Mouse (Mus musculus) hindbrain, embryonic 10.5 days (tissue): ENCODE results near the gene Acer1. TPM values are rescaled to one million over a fixed set of nuclear protein-coding genes. Genes with fewer than 3 reads are reported as not detected.
A peak's percentile ranks its signal among the peaks of the same experiment; 100 is the strongest.

Source experiments
- DNase-seq: peaks from one replicate; pipeline ENCODE4 v3.0.0-alpha.2; 2017; ENCODE audit warnings: low spot score
- H3K27ac ChIP-seq: fragments of 300-500 bp; sonication (generic); 2 replicates; pipeline ENCODE4 v1.5.1; 2016; ENCODE audit warnings: mild to moderate bottlenecking, moderate library complexity
- H3K27me3 ChIP-seq: fragments of 300-500 bp; sonication (generic); 2 replicates; pipeline ENCODE4 v1.6.1; 2016; ENCODE audit warnings: mild to moderate bottlenecking; ENCODE audit not compliant: poor library complexity, insufficient read depth, severe bottlenecking
- H3K36me3 ChIP-seq: fragments of 300-500 bp; sonication (generic); 2 replicates; pipeline ENCODE4 v1.6.1; 2016; ENCODE audit warnings: mild to moderate bottlenecking, moderate library complexity
- H3K4me1 ChIP-seq: fragments of 300-500 bp; sonication (generic); replicated peaks from 2 replicates; pipeline ENCODE4 v1.6.1; 2016; ENCODE audit warnings: mild to moderate bottlenecking
- H3K4me3 ChIP-seq: fragments of 300-500 bp; sonication (generic); 2 replicates; pipeline ENCODE4 v1.5.1; 2016; ENCODE audit warnings: mild to moderate bottlenecking, moderate library complexity
- H3K9me3 ChIP-seq: fragments of 300-500 bp; sonication (generic); 2 replicates; pipeline ENCODE4 v1.6.1; 2016; ENCODE audit warnings: mild to moderate bottlenecking, moderate library complexity
- WGBS: fragments of 180-500 bp; shearing (Covaris S2); methylation state at CpG from one replicate; pipeline ENCODE4 v1.1.7; 2016; 5-methylcytosine and 5-hydroxymethylcytosine counted together
- polyA plus RNA-seq: library from polyadenylated mRNA; unstranded; fragments of >200 nt; fragmentation: Nextera tagmentation; extraction: Ambion mirVana; gene quantifications from 2 replicates; pipeline ENCODE4 v1.2.1, GENCODE M21; 2016

Acer1 gene
- polyA plus RNA-seq, 1 experiment from 2014 or later: not detected

DNA sequence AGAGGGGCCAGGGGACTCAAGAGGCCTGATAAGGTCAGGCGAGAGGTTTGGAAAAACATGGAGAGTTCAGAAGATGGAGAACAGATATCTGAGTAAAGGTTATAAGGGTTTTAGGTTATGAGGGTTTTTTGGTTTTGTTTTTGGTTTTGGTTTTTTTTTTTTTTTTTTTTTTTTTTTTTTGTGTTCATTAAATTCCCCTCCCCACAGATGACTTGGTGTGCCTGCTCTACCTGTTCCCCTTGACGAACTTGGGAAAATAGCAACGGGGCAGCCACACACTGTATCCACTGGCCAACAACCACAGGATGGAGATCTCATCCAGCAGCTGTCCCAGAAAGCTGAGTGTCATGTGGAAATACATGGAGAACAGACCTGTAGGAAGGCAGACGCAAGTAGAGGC, 23.3 kb downstream of the Acer1 start:
- Histone ChIP-seq H3K4me3 (no peak overlapping the region), H3K36me3 (no peaks in the 10 kb centered on the region), H3K9me3 (no peaks in the 10 kb centered on the region), H3K27me3 (no peaks in the 10 kb centered on the region), H3K4me1 (0 out of 2 replicates have a peak, but pooled peaks cover 2% of the 10 kb centered on the region), H3K27ac (no peak overlapping the region)
- WGBS: 77% methylated on average over 4 of the region's 4 CpGs
- DNase-seq: no peak

DNA sequence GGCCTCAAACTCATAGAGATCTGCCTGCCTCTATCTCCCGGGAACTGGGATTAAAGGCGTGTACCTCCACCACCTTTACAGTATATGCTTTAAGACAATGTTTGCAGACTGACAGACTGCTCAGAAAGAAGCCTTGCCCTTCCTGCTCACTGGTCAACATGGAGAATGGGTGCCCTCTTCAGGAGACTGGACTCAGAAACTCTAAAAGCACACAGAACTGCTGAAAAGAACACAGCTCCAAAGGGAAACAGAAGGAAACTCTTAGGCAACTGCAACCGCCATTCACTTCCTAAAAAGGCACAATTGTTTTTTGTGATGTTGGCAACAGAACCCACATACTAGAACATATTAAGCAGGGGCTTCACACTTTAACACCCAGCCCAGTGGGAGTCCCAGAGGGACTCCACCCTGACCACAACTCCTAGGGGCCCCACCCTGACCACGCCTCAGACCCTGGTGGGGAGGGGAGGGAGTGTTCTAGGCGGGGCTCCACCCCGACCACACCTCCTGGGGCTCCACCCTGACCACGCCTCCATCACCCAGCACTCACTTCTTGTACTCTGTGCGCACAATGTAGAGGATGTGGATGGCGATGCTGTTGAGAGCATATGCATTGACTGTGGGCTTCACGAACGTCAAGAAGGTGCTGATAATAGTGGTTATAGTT, 24.0 kb downstream of the Acer1 start:
- Histone ChIP-seq H3K9me3 (no peaks in the 10 kb centered on the region), H3K4me3 (no peak overlapping the region), H3K36me3 (no peaks in the 10 kb centered on the region), H3K4me1 (0 out of 2 replicates have a peak, but pooled peaks cover 2% of the 10 kb centered on the region), H3K27me3 (no peaks in the 10 kb centered on the region), H3K27ac (no peak overlapping the region)
- no peak for DNase-seq
- WGBS: 33% methylated on average over 11 of the region's 11 CpGs

DNA sequence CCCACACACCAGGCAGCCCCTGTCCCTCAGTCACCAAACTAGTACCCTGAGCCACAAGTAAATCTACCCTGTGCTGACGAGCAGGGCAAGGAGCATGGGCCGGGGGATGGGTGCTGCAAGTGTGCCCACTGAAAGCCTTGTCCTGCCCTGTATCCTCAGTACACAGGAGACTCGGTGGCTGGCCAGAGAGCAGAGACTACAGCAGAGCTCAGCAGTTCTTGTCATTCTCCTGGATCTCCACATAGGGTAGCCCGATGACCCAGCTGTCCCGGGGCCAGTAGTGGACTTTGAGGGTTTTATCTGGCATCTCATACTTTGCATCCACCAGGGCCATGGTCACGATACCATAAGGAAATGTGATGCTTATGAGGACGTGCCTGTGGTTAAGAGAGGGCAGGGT, 27.1 kb downstream of the Acer1 start:
- no peaks in the 10 kb centered on the region for H3K36me3 ChIP-seq
- 0 out of 2 replicates have a peak, but pooled peaks cover 2% of the 10 kb centered on the region for H3K4me1 ChIP-seq
- WGBS: 89% methylated on average over 7 of the region's 7 CpGs
- H3K4me3 ChIP-seq: no peak overlapping the region
- H3K27ac ChIP-seq: no peak overlapping the region
- no peaks in the 10 kb centered on the region for H3K9me3 ChIP-seq
- no peak for DNase-seq
- H3K27me3 ChIP-seq: no peaks in the 10 kb centered on the region

DNA sequence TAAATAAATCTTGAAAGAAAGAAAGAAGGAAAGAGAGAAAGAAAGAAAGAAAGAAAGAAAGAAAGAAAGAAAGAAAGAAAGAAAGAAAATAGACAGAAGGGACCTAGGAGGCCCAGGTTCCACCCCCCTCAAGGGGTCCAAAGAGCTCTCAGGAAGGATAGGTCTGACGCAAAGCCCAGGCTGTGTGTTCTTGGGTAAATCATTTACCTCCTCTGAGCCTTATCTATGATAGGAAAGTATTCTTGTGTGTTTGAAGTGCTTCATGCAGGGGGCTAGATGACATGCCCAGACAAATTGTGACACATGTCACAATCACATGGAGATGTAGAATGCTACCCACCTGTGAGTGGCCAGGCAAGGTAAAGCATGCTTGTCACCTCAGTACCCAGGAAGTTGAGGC, 29.3 kb downstream of the Acer1 start:
- H3K9me3 ChIP-seq: no peaks in the 10 kb centered on the region
- H3K4me3 ChIP-seq: no peak overlapping the region
- no peaks in the 10 kb centered on the region for H3K27me3 ChIP-seq
- H3K27ac ChIP-seq: no peak overlapping the region
- H3K4me1 ChIP-seq: no peaks in the 10 kb centered on the region
- H3K36me3 ChIP-seq: no peaks in the 10 kb centered on the region
- 83% methylated on average over 1 of the region's 1 CpGs for WGBS
- DNase-seq: no peak

DNA sequence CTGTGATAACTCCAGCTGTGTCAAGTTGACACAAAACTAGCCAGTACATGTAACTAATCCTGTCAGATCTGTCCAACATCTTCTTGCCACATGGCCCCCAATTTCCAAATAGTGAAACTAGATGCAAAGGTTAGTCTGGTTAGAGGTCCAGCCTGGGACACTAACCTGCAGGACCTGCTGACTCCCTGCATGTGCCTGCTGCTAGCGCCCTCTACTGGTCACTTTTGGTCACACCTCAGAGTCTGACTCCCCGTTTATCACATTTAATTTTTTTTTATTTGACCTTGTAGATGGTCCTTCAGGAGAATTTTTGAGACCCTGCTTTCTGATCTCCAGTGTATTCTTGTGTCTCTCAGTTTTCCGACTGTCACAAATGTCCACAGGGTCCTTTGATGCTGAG, 31.0 kb downstream of the Acer1 start:
- Histone ChIP-seq H3K27ac (no peak overlapping the region), H3K9me3 (no peaks in the 10 kb centered on the region), H3K36me3 (no peaks in the 10 kb centered on the region), H3K4me1 (no peaks in the 10 kb centered on the region), H3K4me3 (no peak overlapping the region), H3K27me3 (no peaks in the 10 kb centered on the region)
- DNase-seq: peak; percentile 37
- WGBS: 20% methylated on average over 3 of the region's 3 CpGs

DNA sequence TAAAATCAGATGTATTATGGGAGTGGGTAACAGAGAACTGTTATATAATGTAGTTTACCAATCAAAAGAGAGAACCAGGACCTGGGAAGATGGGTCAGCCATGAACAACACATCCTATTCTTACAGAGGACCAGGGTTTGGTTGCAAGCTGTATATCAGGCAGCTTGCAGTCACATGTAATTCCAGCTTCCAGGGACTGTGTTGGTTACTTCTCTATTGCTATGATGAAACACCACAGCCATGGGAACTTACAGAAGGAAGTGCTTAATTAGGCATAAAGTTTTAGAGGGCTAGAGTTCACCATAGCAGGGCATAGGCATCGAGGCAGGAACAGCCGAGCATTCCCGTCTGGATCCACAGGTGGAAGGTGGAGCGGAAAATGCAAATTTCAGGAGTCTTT, 43.2 kb downstream of the Acer1 start:
- no peak overlapping the region for H3K27ac ChIP-seq
- peaks cover 16% of the 10 kb centered on the region; the same call in 1 of the 2 replicates for H3K27me3 ChIP-seq
- no peak for DNase-seq
- peaks cover 3% of the 10 kb centered on the region for H3K36me3 ChIP-seq
- WGBS: 90% methylated on average over 4 of the region's 4 CpGs
- H3K9me3 ChIP-seq: peaks cover 2% of the 10 kb centered on the region; the same call in 1 of the 2 replicates
- H3K4me1 ChIP-seq: peaks cover 15% of the 10 kb centered on the region
- no peak overlapping the region for H3K4me3 ChIP-seq

DNA sequence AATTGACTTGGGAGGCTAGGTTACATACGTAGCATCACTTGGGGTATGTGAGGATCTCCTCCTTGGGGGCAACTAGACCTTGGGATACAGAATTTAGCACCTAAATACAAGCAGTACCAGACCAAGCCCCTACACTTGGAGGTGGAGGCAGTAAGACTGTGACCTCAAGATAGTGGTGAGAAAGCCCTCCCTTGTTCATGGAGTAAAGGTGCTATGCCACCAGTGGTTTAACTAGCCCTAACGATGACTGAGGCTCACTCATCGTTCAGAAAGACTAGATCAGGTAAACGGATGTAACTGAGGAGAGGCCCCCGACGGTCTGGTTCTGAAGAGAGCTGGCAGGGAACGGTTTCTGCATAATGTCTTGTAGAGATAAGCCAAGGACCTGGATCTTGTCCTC, 45.2 kb downstream of the Acer1 start:
- peaks cover 23% of the 10 kb centered on the region for H3K36me3 ChIP-seq
- H3K4me3 ChIP-seq: no peak overlapping the region
- 92% methylated on average over 7 of the region's 7 CpGs for WGBS
- no peak overlapping the region for H3K27ac ChIP-seq
- no peak for DNase-seq
- H3K27me3 ChIP-seq: peaks cover 16% of the 10 kb centered on the region; the same call in 1 of the 2 replicates
- peaks cover 2% of the 10 kb centered on the region; the same call in 1 of the 2 replicates for H3K9me3 ChIP-seq
- H3K4me1 ChIP-seq: peaks cover 34% of the 10 kb centered on the region

DNA sequence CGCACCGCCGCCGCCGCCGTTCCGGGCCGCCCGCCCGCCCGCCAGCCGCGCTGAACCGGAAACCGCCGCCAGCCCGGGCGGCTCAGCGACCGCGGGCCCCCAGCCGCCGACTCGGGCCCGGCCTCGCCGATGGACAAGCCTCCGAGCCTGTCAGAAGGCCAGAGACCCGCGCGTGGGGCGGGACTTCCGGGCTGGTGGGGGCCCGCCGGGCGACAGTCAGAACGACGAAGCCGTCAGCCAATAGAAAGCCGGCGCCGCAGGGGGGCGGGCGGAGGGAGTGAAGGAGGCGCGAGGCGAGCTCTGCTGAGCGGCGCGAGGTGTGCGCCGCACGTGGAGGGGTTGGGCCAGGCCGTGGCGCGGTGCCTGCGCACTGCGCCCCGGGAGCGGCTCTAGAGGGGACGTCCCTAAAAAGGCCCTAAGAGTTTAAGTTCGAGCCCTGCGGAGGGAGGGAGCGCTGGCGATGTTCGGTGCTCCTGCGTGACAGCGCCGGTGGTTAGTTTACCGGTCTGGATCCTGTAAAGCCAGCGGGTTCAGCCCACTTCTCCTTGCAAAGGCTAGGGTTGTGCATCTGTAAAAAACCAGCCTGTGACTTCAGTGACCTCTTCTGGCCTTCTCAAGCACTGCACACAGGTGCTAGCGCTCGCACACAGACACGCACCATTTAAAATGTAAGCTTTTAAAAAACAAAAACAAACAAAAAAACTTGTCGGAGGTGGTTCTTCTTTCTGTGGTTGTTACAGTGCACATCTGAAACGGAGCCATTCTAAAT, 46.4 kb downstream of the Acer1 start, which contains the start of gene Mllt1:
Gene Mllt1, minus strand, starts transcription at position 53 of the 769 bp plus-strand sequence.
- H3K4me1 ChIP-seq: peaks cover 36% of the 10 kb centered on the region
- 4% methylated on average over 76 of the region's 76 CpGs for WGBS

DNA sequence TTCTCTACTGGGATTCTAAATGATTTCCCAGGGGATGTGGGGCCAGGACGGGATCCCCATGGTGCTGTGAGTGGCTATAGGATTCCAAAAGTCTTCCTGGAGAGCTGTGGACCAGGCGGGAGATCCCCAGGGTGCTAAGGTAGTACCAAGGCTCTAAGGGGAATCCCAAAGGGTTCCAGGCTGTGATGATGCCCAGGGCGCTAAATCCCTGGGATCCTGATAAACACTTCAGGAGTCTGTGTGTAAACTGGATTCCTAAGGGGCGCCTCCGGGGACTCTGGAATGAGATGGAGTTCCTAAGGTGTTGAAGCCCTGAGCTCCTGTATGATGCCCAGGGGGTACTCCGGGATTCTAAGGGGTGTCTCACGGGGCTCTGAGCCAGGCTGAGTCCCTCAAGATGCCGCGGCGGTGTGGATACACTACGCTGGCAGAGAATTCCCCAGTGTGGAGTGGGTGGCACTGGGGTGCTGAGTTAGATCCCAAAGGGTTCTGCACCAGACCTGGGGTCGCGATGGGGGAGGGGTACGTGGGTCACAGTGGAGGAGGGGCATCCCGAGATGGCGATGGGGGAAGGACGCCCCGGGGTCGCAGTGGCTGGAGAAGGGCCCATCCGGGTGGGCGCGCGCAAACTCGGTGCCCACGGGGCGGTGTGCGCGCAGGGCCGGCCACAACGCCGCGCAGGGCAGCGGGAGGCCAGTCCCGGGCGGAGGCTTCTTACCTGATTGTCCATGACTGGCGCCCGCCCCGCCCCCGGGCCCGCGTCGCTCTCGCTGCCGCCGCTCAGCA, 47.2 kb downstream of the Acer1 start:
- Histone ChIP-seq H3K27me3 (peaks cover 16% of the 10 kb centered on the region; the same call in 1 of the 2 replicates), H3K4me3 (peak overlapping the region; percentile 99), H3K4me1 (peaks cover 43% of the 10 kb centered on the region), H3K9me3 (no peaks in the 10 kb centered on the region), H3K36me3 (peaks cover 41% of the 10 kb centered on the region), H3K27ac (peak overlapping the region; percentile 98)
- DNase-seq: no peak
- WGBS: 2% methylated on average over 45 of the region's 45 CpGs

More for the DNA sequence above, 46.4 kb downstream of the Acer1 start, which contains the start of gene Mllt1:
- peak; percentile 100 for DNase-seq
- Histone ChIP-seq H3K27ac (peak within 1 kb of the TSS; percentile 98), H3K9me3 (no peaks in the 10 kb centered on the region), H3K36me3 (peaks cover 35% of the 10 kb centered on the region), H3K4me3 (peak within 1 kb of the TSS; percentile 99), H3K27me3 (peaks cover 16% of the 10 kb centered on the region; the same call in 1 of the 2 replicates)

DNA sequence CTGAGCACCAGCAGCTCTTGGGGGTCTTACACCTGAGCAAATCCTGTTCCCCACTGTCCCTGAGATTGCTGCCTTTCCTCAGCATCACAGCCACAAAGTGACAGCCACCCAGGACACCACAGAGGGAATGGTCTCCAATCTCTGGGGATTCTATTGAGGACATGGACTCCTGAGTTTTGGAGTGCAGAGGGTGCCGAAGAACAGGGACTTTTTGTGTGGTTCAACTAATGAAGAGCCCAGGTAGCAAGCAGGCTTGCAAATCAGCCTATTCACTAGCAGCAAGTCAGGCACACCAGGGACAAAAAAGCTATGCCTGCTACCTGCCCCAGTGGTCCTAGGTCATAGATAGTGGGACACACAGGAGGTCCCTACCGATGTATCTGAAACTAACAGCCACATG, 48.5 kb downstream of the Acer1 start:
- WGBS: 90% methylated on average over 2 of the region's 2 CpGs
- Histone ChIP-seq H3K27ac (0 out of 2 replicates have a peak overlapping the region, but pooled peaks have one; percentile 8), H3K4me3 (peak overlapping the region; percentile 99), H3K9me3 (no peaks in the 10 kb centered on the region), H3K27me3 (peaks cover 15% of the 10 kb centered on the region; the same call in 1 of the 2 replicates), H3K36me3 (peaks cover 51% of the 10 kb centered on the region), H3K4me1 (peaks cover 48% of the 10 kb centered on the region)
- no peak for DNase-seq

DNA sequence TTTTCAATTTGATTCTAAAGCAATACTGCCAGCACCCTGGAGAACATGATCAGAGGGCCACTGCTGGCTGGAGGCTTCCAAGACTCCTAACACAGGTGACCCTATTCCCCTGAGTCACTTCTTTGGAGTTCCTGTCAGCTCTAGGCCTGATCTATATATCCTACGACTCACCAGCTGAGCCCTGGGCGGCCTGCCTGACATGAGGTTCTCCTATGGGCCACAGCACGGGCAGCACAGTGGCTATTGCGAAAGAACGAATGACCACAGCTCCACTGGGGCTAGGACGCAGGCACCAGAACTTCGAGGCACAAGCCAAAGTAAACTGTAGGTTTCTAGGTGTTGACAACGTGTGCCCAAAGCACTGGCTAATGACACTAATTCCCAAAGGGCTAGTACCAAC, 51.9 kb downstream of the Acer1 start:
- no peak overlapping the region for H3K27ac ChIP-seq
- DNase-seq: no peak
- no peaks in the 10 kb centered on the region for H3K27me3 ChIP-seq
- H3K4me1 ChIP-seq: peaks cover 46% of the 10 kb centered on the region
- 93% methylated on average over 8 of the region's 8 CpGs for WGBS
- H3K36me3 ChIP-seq: peaks cover 83% of the 10 kb centered on the region
- no peak overlapping the region for H3K4me3 ChIP-seq
- H3K9me3 ChIP-seq: no peaks in the 10 kb centered on the region

DNA sequence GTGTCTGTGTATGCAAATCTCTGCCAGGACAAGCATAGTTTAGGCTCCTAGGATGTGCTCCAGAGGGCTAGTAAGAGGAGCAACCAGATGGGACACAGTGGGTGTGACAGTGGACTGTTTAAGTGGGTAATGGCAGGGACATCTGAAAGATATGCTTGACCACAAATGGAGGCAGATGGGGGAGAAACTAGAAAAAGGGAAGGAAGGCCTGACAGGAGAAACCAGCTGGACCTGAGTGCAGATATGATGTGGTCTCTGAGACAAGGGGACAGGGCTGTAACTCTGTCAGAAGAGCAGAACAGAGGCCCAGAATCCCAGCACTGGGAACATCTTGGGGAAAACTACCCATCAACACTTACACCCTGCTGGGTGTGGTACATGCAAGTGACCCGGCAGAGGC, 52.4 kb downstream of the Acer1 start:
- H3K9me3 ChIP-seq: no peaks in the 10 kb centered on the region
- H3K4me3 ChIP-seq: no peak overlapping the region
- no peaks in the 10 kb centered on the region for H3K27me3 ChIP-seq
- no peak overlapping the region for H3K27ac ChIP-seq
- peaks cover 88% of the 10 kb centered on the region for H3K36me3 ChIP-seq
- 86% methylated on average over 1 of the region's 1 CpGs for WGBS
- H3K4me1 ChIP-seq: peaks cover 43% of the 10 kb centered on the region
- no peak for DNase-seq
